Mouse (Mus musculus): ENCODE measurements at regions not wholly inside any gene's neighbourhood (a gene's known extent, or its start where the extent isn't known, plus 50 kb on each side); places are given as distances from the start of the nearest gene placed in this dataset.

DNA sequence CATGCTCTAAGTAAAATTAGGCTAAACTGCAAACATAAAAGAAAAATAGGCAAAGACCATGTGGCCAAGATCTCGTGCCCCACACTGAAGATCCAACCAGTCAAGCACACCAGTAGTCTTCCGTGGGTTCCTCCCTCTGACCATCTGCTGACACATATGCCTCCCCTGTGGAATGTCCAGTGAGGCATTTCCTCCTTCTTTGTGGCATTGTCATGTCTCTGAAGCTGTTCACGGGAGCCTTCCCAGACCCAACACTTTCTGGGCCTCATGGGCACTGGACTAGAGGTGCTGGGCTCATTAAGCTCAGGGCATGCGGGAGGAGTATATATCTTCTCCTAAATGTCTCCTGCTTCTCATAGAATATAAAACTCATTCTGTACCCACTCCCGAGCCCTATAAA lies 237.3 kb upstream of the Hes1 start:
- no peak overlapping the region for H3K4me2 ChIP-seq (replicated peaks)
- no peaks in the 10 kb centered on the region for H3K36me3 ChIP-seq
- H3K9ac ChIP-seq: no peak overlapping the region
- ATAC-seq (ENCODE audit: low FRiP score, low read depth): no peak
- H3K4me1 ChIP-seq: no peaks in the 10 kb centered on the region
- WGBS: 76% methylated on average over 5 of the region's 5 CpGs
- H3K27me3 ChIP-seq (replicated peaks): peaks cover 5% of the 10 kb centered on the region; the same call in 1 of the 2 replicates
- no peak overlapping the region for H3K4me3 ChIP-seq
- H3K9me3 ChIP-seq: 0 out of 2 replicates have a peak, but pooled peaks cover 6% of the 10 kb centered on the region
- H3K27ac ChIP-seq: no peak overlapping the region

- Histone ChIP-seq H3K27me3 (replicated peaks) (peaks cover 5% of the 10 kb centered on the region; the same call in 1 of the 2 replicates), H3K36me3 (no peaks in the 10 kb centered on the region), H3K27ac (no peak overlapping the region), H3K9ac (no peak overlapping the region), H3K4me1 (0 out of 2 replicates have a peak, but pooled peaks cover under 1% of the 10 kb centered on the region), H3K9me3 (0 out of 2 replicates have a peak, but pooled peaks cover 6% of the 10 kb centered on the region), H3K4me2 (replicated peaks) (no peak overlapping the region), H3K4me3 (no peak overlapping the region)
- ATAC-seq (ENCODE audit: low FRiP score, low read depth): no peak
- 90% methylated on average over 1 of the region's 1 CpGs for WGBS
These were observed 236.4 kb upstream of the Hes1 start for GRCm38 (mm10) chr16:29827776-29828175.

- H3K27me3 ChIP-seq (replicated peaks): peaks cover 5% of the 10 kb centered on the region
- no peak overlapping the region for H3K9ac ChIP-seq
- H3K9me3 ChIP-seq: 0 out of 2 replicates have a peak, but pooled peaks cover 6% of the 10 kb centered on the region
- 88% methylated on average over 9 of the region's 9 CpGs for WGBS
- no peaks in the 10 kb centered on the region for H3K36me3 ChIP-seq
- ATAC-seq (ENCODE audit: low FRiP score, low read depth): no peak
- no peak overlapping the region for H3K4me3 ChIP-seq
- H3K27ac ChIP-seq: no peak overlapping the region
- peaks cover 7% of the 10 kb centered on the region; the same call in 1 of the 2 replicates for H3K4me1 ChIP-seq
- no peak overlapping the region for H3K4me2 ChIP-seq (replicated peaks)
These were observed 234.7 kb upstream of the Hes1 start for GRCm38 (mm10) chr16:29829457-29829856.

GRCm38 (mm10) chr16:29830101-29830500 lies 234.1 kb upstream of the Hes1 start:
- no peak overlapping the region for H3K4me2 ChIP-seq (replicated peaks)
- H3K4me3 ChIP-seq: no peak overlapping the region
- ATAC-seq (ENCODE audit: low FRiP score, low read depth): no peak
- no peaks in the 10 kb centered on the region for H3K36me3 ChIP-seq
- H3K4me1 ChIP-seq: peaks cover 7% of the 10 kb centered on the region; the same call in 1 of the 2 replicates
- H3K27me3 ChIP-seq (replicated peaks): peaks cover 5% of the 10 kb centered on the region
- H3K9ac ChIP-seq: no peak overlapping the region
- H3K27ac ChIP-seq: no peak overlapping the region
- 0 out of 2 replicates have a peak, but pooled peaks cover 6% of the 10 kb centered on the region for H3K9me3 ChIP-seq

DNA sequence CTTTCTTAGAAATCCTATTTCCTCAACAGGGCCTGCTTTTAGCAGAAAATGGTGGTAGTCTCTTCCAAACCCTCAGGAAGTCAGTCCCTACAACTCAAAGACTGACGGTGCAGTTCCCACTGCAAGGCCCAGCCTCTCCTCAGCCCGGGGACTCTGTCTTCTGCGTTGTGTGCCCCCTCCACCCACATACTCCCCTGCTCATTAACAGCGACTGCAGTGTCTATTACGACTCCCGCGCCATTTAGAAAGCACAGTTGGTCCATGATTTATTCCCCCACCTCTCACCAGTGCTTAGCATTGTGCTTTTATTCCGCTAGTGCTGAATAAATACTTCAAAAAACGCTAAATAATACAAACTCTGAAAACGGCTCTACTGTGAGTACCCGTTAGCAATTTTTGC lies 230.9 kb upstream of the Hes1 start:
- Histone ChIP-seq H3K9me3 (0 out of 2 replicates have a peak, but pooled peaks cover under 1% of the 10 kb centered on the region), H3K4me1 (peaks cover 15% of the 10 kb centered on the region), H3K4me2 (replicated peaks) (no peak overlapping the region), H3K4me3 (no peak overlapping the region), H3K36me3 (no peaks in the 10 kb centered on the region), H3K9ac (no peak overlapping the region), H3K27ac (no peak overlapping the region), H3K27me3 (replicated peaks) (peaks cover 5% of the 10 kb centered on the region)
- WGBS: 24% methylated on average over 11 of the region's 11 CpGs
- ATAC-seq (ENCODE audit: low FRiP score, low read depth): no peak

GRCm38 (mm10) chr16:29833875-29834274 lies 230.3 kb upstream of the Hes1 start:
- no peaks in the 10 kb centered on the region for H3K36me3 ChIP-seq
- peaks cover 15% of the 10 kb centered on the region for H3K4me1 ChIP-seq
- H3K4me3 ChIP-seq: no peak overlapping the region
- peaks cover 5% of the 10 kb centered on the region for H3K27me3 ChIP-seq (replicated peaks)
- no peaks in the 10 kb centered on the region for H3K9me3 ChIP-seq
- no peak overlapping the region for H3K27ac ChIP-seq
- no peak overlapping the region for H3K9ac ChIP-seq
- no peak overlapping the region for H3K4me2 ChIP-seq (replicated peaks)
- no peak for ATAC-seq (ENCODE audit: low FRiP score, low read depth)
- 64% methylated on average over 6 of the region's 6 CpGs for WGBS

DNA sequence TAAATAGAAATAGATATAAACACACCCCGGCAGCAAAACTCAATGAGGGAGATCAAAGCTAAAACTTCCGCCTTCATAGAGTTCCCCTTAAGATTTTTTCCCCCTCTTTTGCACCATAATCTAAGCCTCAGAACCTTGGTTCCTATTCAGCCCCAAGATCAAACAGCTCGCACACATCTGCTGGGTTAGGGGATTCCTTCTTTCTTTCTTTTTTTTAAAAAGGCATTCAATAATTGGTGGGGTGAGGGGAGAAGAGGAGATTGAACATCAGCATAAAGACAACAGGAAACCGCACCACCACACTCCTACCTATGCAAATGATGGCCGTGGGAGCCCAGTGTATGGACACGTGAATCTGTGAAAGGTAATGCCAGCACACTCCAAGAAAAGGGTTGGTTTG lies 229.5 kb upstream of the Hes1 start:
- Histone ChIP-seq H3K9ac (no peak overlapping the region), H3K36me3 (no peaks in the 10 kb centered on the region), H3K9me3 (no peaks in the 10 kb centered on the region), H3K4me3 (no peak overlapping the region), H3K27ac (no peak overlapping the region), H3K4me1 (peaks cover 21% of the 10 kb centered on the region), H3K4me2 (replicated peaks) (no peak overlapping the region), H3K27me3 (replicated peaks) (peaks cover 8% of the 10 kb centered on the region)
- WGBS: 51% methylated on average over 6 of the region's 6 CpGs
- no peak for ATAC-seq (ENCODE audit: low FRiP score, low read depth)

DNA sequence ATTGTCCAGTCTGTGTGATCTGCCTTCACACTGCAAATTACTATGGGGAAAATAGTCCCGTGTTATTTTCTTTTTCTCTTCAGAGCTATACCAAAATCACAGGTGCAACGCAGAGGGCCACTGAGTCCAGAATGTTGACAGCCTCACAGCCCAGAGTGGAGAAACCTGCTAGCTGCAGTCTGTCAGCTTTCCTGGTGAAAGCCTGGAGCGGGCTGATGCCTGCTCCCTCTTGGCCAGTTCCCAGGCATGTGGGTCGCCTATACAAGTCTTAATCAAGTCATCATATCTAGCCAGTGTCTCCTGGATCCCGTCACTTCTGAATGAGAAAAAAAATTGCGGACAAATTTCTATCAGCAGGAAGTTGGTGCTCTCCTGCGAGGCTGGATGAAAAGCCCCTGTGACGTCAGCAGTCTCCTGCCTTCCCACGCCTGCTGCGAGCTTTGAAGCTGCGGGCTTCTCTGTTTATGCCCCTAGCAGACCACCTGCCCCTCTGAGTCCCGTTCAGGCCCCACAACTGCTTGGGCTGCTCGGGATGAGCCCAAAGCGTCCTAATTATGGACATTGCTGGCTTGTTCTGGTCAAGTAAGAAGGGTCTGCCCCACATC lies 227.1 kb upstream of the Hes1 start:
- Histone ChIP-seq H3K4me1 (peaks cover 23% of the 10 kb centered on the region), H3K4me2 (replicated peaks) (peak overlapping the region; percentile 60), H3K9ac (no peak overlapping the region), H3K27me3 (replicated peaks) (peaks cover 24% of the 10 kb centered on the region), H3K27ac (no peak overlapping the region), H3K9me3 (no peaks in the 10 kb centered on the region), H3K4me3 (peak overlapping the region; percentile 12; the same call in 1 of the 2 replicates), H3K36me3 (no peaks in the 10 kb centered on the region)
- WGBS: 5% methylated on average over 14 of the region's 14 CpGs
- peak; percentile 38; the same call in 1 of the 2 replicates for ATAC-seq (ENCODE audit: low FRiP score, low read depth)

DNA sequence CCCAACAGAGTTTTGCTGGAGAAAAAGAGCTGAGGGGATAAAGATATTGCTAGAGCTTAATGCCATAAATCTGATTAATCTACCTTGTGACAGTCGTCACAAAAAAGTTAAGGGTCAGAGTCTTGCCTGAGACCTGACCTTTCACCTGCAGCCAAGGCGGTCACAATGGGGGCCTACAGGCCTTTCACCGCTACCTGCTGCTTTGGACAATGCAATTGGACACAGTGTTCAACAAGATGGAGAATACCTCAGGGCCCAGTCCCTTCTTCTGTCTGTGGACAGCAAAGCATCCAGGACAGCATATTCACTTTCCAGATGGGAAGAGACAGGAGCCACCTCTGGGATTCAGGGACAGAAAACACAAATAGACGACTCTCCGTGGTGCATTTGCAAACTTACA lies 226.3 kb upstream of the Hes1 start:
- Histone ChIP-seq H3K36me3 (no peaks in the 10 kb centered on the region), H3K4me1 (peaks cover 21% of the 10 kb centered on the region), H3K27ac (no peak overlapping the region), H3K9ac (no peak overlapping the region), H3K9me3 (no peaks in the 10 kb centered on the region), H3K4me2 (replicated peaks) (no peak overlapping the region), H3K4me3 (no peak overlapping the region), H3K27me3 (replicated peaks) (peaks cover 29% of the 10 kb centered on the region)
- ATAC-seq (ENCODE audit: low FRiP score, low read depth): no peak
- 15% methylated on average over 5 of the region's 5 CpGs for WGBS

DNA sequence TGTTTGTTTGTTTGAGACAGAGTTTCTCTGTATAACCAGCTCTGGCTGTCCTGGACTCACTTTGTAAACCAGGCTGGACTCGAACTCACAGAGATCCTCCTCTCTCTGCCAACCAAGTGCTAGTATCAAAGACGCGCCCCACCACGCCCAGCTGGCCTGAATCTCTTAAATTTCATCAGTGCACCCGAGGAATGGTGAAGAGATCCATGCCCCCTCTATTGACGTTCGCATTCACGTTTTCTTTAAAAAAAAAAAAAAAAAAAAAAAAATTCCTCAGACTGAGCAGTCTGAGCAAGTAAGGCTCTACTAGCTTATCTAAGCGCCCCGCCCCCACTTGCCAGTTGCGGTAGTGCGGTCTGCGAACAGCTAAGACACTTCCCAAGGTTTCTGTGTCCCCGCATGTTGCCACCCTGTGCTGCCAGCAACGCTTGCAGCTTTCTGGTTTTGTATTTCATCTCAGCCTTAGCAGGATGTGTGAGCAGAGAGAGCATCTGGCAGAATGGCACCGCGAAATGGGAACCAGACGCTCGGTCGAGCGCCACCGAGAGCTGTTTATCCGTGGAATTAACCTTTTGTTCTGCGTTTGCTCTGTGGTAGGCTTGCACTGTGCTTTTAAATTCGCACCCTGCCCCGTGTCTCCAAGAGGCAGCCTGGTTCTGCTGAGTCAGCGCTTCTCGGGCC lies 225.1 kb upstream of the Hes1 start:
- WGBS: 8% methylated on average over 28 of the region's 28 CpGs
- no peak overlapping the region for H3K9ac ChIP-seq
- peaks cover 37% of the 10 kb centered on the region for H3K27me3 ChIP-seq (replicated peaks)
- H3K9me3 ChIP-seq: no peaks in the 10 kb centered on the region
- H3K4me2 ChIP-seq (replicated peaks): peak overlapping the region; percentile 54
- peak overlapping the region; percentile 13; the same call in 1 of the 2 replicates for H3K4me3 ChIP-seq
- peak overlapping the region; percentile 27; the same call in 1 of the 2 replicates for H3K27ac ChIP-seq
- peak; percentile 31; the same call in 1 of the 2 replicates for ATAC-seq (ENCODE audit: low FRiP score, low read depth)
- no peaks in the 10 kb centered on the region for H3K36me3 ChIP-seq
- H3K4me1 ChIP-seq: peaks cover 16% of the 10 kb centered on the region

GRCm38 (mm10) chr16:29839662-29840001 lies 224.6 kb upstream of the Hes1 start:
- Histone ChIP-seq H3K9ac (no peak overlapping the region), H3K27ac (peak overlapping the region; percentile 27; the same call in 1 of the 2 replicates), H3K27me3 (replicated peaks) (peaks cover 42% of the 10 kb centered on the region), H3K9me3 (no peaks in the 10 kb centered on the region), H3K4me2 (replicated peaks) (peak overlapping the region; percentile 54), H3K4me3 (peak overlapping the region; percentile 13; the same call in 1 of the 2 replicates), H3K36me3 (no peaks in the 10 kb centered on the region), H3K4me1 (peaks cover 17% of the 10 kb centered on the region)
- 8% methylated on average over 6 of the region's 6 CpGs for WGBS
- no peak for ATAC-seq (ENCODE audit: low FRiP score, low read depth)

DNA sequence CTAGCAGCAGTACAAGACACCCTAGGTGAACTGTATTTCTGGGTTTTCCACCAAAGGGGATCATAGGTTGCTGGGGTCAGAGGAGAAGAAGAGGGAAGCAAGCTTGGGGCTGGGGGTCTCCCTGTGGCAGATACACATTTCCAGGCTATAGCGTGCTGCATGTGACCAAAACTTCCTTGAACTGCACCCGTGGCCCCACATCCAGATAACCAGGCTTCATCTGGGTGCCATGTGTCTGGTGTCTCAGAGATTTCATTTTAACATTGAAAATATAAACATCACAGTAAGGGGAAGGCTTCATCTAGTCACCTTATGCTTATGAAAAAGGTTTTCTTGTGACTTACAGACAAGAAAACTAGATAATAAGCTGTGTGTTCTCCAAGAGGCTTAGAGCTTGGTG lies 223.8 kb upstream of the Hes1 start:
- WGBS: 72% methylated on average over 2 of the region's 2 CpGs
- Histone ChIP-seq H3K27me3 (replicated peaks) (peaks cover 43% of the 10 kb centered on the region), H3K27ac (no peak overlapping the region), H3K9me3 (no peaks in the 10 kb centered on the region), H3K36me3 (no peaks in the 10 kb centered on the region), H3K4me2 (replicated peaks) (no peak overlapping the region), H3K9ac (no peak overlapping the region), H3K4me1 (peaks cover 24% of the 10 kb centered on the region), H3K4me3 (no peak overlapping the region)
- no peak for ATAC-seq (ENCODE audit: low FRiP score, low read depth)

All from neural tube, embryonic 12.5 days (tissue).